Comparison of ENCODE assay signal across 26 mouse cellular contexts in the genomic region with DNA sequence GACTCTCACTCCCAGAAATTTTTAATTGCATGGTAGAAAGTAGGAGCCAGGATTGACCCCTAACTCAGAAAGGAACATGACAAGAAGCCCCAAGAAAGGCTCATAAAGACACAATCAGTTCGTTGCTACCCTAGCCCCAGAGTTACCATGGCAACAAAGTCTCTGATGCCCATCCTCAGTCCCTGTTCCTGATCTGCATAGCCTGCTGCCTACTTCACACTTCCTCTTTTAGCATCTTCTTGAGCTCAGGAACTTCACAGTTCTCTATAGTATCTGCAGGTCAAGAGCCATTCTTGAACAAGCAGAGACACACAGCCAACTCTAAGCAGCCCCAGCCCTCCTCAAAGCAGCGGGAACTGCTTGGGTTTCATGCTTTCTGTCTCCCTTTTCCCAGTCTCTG.
DNase-seq lines count a peak whose midpoint lies in the region; ATAC-seq lines count a peak whose summit lies in the region.
"Had no signal": no experiment of that assay in that cellular context is flagged by ENCODE, and none has a peak within 500 bp of the region (broad histone marks: within the 10 kb centered on the region; RNA-seq: fewer than 3 reads in every experiment).

No protein-coding gene starts in this region.

- H3K4me1 ChIP-seq in brown adipose tissue, adult 24 weeks (ENCODE audit: control insufficient read depth, insufficient read depth, insufficient read length, low read length), result peaks cover 13% of the 10 kb centered on the region; the same call in 1 of the 2 replicates
- H3K4me1 ChIP-seq: embryonic facial prominence, embryonic 13.5 days; intestine, embryonic 15.5 days; limb, embryonic 13.5 days; liver, embryonic 13.5 days; neural tube, embryonic 12.5 days had no signal

- peak; percentile 55 for ATAC-seq in monocyte, adult 5-6 weeks (replicated peaks; ENCODE audit: insufficient number of reproducible peaks, low FRiP score, low TSS enrichment, poor library complexity, severe bottlenecking)
- ATAC-seq: forebrain, embryonic 14.5 days; hindbrain, embryonic 16.5 days; intestine, embryonic 15.5 days had no signal

- H3K4me3 ChIP-seq in brown adipose tissue, adult 24 weeks (ENCODE audit: insufficient read depth, low read depth, low read length), result no peak overlapping the region
- H3K4me3 ChIP-seq: embryonic facial prominence, embryonic 13.5 days; erythroblast, embryonic 14.5 days; hindbrain, embryonic 10.5 days; intestine, embryonic 15.5 days; limb, embryonic 13.5 days; liver, embryonic 13.5 days; midbrain, embryonic 12.5 days; neural tube, embryonic 12.5 days had no signal

- H3K27ac ChIP-seq in brown adipose tissue, adult 24 weeks (replicated peaks; ENCODE audit: low read depth, low read length), result peak overlapping the region; percentile 80
- H3K27ac ChIP-seq: embryonic facial prominence, embryonic 13.5 days; hindbrain, embryonic 10.5 days; intestine, embryonic 15.5 days; limb, embryonic 13.5 days; liver, embryonic 13.5 days; macrophage; midbrain, embryonic 12.5 days; neural tube, embryonic 12.5 days had no signal

- peak; percentile 12 for DNase-seq in lung, postnatal 36 days
- no peak for DNase-seq in lung, postnatal 10 days
- peak; percentile 30 to 34 for DNase-seq in B cell, adult 2 months
- DNase-seq in kidney, postnatal 4 days, result no peak
- no peak for DNase-seq in retina, postnatal 1 day
- DNase-seq: cerebellum, adult 11-12 months; cerebellum, postnatal 10 days; embryo, embryonic 11 days; gastrocnemius, postnatal 10 days; kidney, adult 8-10 months; kidney, postnatal 10 days; liver, embryonic 13.5 days; lung, embryonic 14.5 days; thymus, adult 18-20 months had no signal

Comparison
In these comparisons a context has a peak if more than half of its experiments do, and no peak if none do; other contexts are left out.
1. DNase-seq: peak in lung, postnatal 36 days (single experiment) and B cell, adult 2 months (2 of 2); none in lung, postnatal 10 days (single experiment), kidney, postnatal 4 days (0 of 2) and retina, postnatal 1 day (single experiment).